Mouse (Mus musculus) left cerebral cortex, postnatal 4 days (tissue): ENCODE data around the gene Olfr1373. TPM values are rescaled to one million over a fixed set of nuclear protein-coding genes. Genes with fewer than 3 reads are reported as not detected.
"Not testable (repeated sequence)": the region's sequence is repeated elsewhere in the genome, so short reads cannot be mapped to it uniquely, and the experiment has no call there.

Source experiments
- DNase-seq: peaks from one replicate; pipeline ENCODE4 v3.0.0-alpha.2; 2022
- intact Hi-C: fragments of 180-260 bp; cut with DNase I; formaldehyde crosslinking; loops from one replicate; pipeline ENCODE4 v1.15.1; 2025
- total RNA-seq, 2 experiments: library from RNA; stranded (reverse); gene quantifications; 2 replicates each; pipeline ENCODE4 v1.2.3; 2021

Olfr1373 gene
- total RNA-seq = not detected

DNA sequence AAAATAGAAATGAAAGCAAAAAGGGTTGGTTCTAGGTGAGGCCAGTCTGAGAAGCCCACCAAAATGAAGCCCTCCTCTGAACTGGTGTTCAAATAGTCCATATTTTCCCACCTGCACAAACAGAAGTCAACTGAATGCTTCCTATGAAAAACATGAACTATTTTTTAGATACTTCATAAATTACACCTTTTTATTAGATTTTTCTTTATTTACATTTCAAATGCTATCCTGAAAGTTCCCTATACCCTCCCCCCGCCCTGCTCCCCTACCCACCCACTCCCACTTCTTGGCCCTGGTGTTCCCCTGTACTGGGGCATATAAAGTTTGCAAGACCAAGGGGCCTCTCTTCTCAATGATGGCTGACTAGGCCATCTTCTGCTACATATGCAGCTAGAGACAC, at the start of gene Olfr1373:
Olfr1373 (minus strand) TSS at position 101 of the 400 bp plus-strand sequence.
- not testable (repeated sequence) for DNase-seq
- intact Hi-C loops = loop anchor here (10.0 kb wide), 1 partner anchor 79 kb away; no protein-coding TSS in a partner anchor

DNA sequence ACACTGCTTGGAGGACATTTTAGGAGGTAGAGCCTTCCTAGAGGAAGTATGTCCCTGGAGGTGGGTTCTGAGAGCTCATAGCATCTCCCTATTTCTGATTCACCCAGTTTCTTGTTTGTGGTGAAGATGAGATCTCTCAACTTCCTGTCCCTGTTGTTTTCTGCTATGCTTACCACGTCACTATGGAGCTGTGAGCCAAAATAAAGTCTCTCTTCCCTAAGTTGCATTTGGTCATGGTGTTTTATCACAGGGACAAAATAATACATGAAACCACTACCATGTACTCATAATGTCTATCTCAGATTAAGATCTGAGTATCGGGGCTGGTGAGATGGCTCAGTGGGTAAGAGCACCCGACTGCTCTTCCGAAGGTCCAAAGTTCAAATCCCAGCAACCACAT, 35.3 kb upstream of the Olfr1373 start:
- DNase-seq, intact Hi-C loops: not testable (repeated sequence)

DNA sequence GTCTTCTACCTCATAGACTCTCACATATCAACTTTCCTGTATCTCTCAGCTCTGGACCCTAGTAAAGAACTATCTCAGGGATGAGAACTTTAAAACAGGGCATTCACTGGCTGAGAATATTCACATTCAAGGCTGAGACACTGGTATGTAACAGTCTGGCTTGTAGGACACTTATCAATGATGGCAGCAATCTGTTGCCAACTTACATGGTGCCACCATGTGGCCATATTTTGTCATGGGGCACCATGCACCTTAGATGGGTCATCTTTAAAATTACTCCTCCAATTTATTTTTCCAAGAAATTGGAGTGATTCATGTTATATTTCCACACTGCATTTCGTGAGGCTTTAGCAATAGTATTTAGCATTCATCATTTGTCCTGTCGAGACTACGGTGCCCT, 34.6 kb upstream of the Olfr1373 start:
- intact Hi-C loops, DNase-seq: not testable (repeated sequence)

DNA sequence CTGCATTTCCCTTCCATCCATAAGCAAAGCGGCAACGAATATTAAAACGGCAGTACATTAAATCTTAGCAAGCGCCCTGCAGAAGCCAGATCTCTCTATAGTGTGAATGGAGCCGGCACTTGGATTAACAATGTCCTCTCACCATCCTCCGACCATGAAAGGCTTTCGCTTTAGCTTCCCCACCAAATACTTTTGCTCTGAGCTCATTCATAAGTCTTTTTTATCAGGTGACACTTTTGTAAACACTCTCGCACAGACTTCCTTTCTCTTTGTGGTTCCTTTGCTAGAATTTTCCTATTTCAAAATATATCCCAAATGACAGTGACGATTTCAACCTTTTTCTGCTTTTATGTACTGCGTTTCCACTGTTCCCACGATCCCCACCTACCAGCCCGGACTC, 23.1 kb upstream of the Olfr1373 start:
- intact Hi-C loops = no loop called here
- DNase-seq = no peak

DNA sequence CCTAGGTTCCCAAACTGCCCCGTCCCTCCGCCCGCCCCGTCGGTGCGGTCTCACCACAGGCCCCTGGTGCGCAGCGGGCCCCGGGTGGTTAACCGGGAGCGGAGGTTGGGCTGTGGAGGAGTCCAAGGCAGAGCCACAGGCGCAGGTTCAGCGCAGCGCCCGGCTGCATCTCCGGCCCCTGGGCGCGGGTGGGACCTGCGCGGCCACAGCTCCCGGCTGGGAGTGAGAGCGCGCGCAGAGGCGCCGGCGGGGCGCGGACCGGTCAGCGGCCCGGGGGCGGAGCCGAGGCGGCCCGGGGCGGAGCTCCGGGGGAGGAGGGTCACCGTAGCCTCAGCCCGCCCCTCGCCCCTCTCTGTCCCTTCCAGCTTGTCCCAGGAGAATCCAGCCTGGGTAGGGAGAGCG, 22.6 kb upstream of the Olfr1373 start:
- DNase-seq, intact Hi-C loops: not testable (repeated sequence)

- intact Hi-C loops = no loop called here
- DNase-seq = no peak
These were observed 21.8 kb upstream of the Olfr1373 start for GRCm38 (mm10) chr11:52167126-52167525.

DNA sequence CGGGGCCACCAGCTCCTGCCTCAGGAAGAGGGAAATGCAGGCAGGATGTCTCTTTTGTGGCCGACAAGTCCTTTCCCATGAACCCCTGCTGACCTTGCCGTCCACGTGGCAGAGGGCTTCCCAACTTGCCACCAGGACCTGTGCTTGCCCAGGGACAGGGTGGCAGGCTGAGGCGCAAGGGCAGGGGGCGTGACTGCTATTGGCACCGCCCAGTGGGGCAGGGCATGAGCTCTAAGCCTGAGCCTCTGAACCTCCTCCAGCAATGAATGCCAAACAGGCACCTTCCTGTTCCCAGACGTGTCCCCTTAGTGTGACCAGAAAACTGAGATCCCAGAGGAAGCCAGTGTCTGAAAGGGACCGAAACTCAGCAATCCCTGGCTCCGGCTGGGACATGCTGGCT, 18.6 kb upstream of the Olfr1373 start:
- intact Hi-C loops = no loop called here
- no peak for DNase-seq

DNA sequence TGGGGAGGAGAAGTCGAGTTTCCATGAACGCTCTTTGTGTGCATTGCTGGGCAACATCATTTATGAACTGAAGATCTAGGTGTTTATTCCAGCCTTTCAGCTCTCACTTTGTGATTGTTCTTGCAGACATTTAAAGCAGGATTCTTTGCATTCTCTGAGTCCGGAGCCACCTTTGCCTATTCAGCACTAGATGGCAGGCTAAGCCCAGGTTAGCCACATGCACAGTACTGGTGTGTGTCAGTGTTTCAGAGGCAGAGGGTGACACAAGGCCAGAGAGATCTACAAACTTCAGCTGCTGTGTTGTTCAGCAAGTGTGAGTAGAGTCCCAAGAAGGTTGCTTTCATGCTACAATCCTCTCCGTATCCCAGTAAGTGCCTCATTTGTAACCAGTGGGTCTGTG, 1.7 kb downstream of the Olfr1373 start:
- intact Hi-C loops = loop anchor here (10.0 kb wide), 1 partner anchor 81 kb away; no protein-coding TSS in a partner anchor
- not testable (repeated sequence) for DNase-seq

- intact Hi-C loops = no loop called here
- no peak for DNase-seq
These were observed 14.8 kb downstream of the Olfr1373 start for GRCm38 (mm10) chr11:52130451-52131068.

- DNase-seq = no peak
- intact Hi-C loops = no loop called here
These were observed 15.5 kb downstream of the Olfr1373 start for GRCm38 (mm10) chr11:52129621-52130450.

GRCm38 (mm10) chr11:52129171-52129570, 16.2 kb downstream of the Olfr1373 start:
- DNase-seq = no peak
- intact Hi-C loops = no loop called here

DNA sequence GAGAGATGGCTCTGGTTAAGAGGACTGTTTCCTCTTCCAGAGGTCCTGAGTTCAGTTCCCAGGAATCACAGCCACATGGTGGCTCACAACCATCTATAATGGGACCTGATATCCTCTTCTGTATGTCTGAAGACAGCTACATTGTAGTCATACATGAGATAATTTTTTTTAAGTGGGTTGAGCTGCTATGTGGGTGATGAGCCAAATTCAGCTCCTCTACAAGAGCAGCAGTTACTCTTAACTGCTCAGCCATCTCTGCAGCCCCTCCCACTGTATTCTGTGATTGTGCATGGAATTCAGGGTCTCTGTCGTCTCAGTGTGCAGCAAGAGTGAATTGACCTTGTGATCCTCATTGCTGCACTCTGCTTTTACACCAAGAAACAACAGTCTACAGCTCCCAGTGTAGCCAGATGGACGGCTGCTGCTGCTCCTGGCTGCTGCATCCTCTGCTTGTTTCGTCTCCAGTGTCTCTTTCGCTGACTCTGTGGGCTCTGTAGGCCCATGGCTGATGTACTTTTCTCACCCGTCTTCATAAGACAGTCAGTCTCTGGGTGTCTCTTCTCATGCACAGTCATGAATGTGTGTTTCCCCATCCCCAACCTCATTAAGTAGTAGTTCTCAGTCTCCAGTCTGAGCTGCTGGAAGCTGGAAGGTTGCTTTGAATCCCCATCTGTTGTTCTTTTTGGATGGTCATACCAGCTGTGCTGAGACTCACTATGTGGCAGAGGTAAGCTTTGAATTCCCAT, 16.8 kb downstream of the Olfr1373 start:
- intact Hi-C loops = no loop called here
- no peak for DNase-seq

GRCm38 (mm10) chr11:52127760-52128159, 17.6 kb downstream of the Olfr1373 start:
- intact Hi-C loops = no loop called here
- DNase-seq = no peak

- intact Hi-C loops = no loop called here
- no peak for DNase-seq
These were observed 18.2 kb downstream of the Olfr1373 start for GRCm38 (mm10) chr11:52127169-52127568.

GRCm38 (mm10) chr11:52124468-52124867, 20.9 kb downstream of the Olfr1373 start:
- DNase-seq = no peak
- intact Hi-C loops = no loop called here

DNA sequence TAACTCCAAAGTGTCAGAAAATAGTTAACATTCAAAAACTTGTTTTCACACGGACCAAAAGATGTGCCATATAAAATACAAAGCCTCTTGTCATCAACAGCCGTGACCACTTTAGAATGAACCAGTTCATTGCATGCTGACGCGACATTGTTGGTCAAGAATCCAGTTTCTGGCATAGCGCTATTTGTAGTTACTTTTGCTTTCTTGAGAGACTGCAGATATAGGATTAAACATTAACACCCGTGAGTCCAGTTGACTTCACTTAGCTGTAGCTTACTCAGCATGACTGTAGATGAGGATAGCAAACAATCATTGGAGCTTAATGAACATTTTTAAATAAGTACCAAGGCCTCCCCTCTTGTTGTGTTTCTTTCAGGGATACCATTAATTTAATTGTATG, 23.3 kb downstream of the Olfr1373 start:
- intact Hi-C loops = no loop called here
- no peak for DNase-seq

- DNase-seq, intact Hi-C loops: not testable (repeated sequence)
These were observed 24.9 kb downstream of the Olfr1373 start for GRCm38 (mm10) chr11:52120415-52120814.

DNA sequence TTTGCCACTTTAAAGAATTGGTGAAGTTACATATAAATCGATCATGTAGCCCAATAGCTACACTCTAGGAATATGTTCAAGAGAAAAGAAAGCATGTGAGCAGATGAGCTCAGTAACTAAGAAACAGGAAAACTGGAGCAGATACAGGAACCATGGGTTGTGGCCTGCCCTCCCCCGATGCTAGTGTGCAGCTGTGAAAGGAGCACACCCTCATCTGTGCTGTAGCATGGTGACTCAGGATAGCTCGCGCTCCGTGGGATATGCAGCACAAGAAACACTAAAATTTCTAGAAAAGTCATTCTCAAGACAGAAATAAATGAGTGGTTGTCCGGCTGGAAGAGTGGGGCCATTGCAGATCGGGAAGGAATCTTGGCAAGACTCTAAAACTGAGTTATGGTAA, 28.2 kb downstream of the Olfr1373 start:
- no peak for DNase-seq
- intact Hi-C loops = loop anchor here (10.0 kb wide), 1 partner anchor 72 kb away; no protein-coding TSS in a partner anchor

DNA sequence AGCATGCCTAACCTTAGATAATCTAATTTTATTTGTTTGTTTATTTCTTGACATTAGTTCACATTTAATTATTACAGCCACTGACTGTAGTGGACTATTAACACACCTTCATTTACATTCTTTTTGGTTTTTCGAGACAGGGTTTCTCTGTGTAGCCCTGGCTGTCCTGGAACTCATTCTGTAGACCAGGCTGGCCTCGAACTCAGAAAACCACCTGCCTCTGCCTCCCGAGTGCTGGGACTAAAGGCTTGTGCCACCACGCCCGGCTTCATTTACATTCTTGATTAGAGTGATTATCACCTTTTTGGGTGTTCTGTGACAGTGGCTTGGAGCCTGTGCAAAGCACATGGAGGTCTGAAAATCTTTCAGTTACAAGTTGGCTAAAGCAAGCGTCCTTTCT, 29.2 kb downstream of the Olfr1373 start:
- intact Hi-C loops = loop anchor here (10.0 kb wide), 1 partner anchor 71 kb away; no protein-coding TSS in a partner anchor

GRCm38 (mm10) chr11:52115479-52115878, 29.8 kb downstream of the Olfr1373 start:
- intact Hi-C loops = loop anchor here (10.0 kb wide), 1 partner anchor 71 kb away; no protein-coding TSS in a partner anchor
- no peak for DNase-seq

More for the DNA sequence above, 29.2 kb downstream of the Olfr1373 start:
- not testable (repeated sequence) for DNase-seq

DNA sequence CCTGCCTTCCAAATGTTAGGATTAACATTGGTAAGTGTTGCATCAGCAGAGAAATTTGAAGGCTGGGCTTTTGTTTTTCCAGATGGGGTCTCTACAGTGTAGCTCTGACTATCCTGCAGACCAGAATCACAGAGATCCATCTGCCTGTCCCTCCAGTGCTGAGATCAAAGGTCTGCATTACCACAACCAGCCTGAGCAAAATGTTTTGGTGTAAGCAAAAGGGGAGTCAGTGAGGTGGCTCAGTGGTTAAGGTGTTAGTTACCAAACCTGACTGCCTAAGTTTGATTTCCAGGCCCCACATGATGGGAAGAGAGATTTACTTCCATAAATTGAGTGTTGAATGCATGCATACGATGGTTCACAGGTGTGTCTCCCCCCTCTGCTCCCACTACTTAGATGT, 35.9 kb downstream of the Olfr1373 start:
- DNase-seq = no peak
- intact Hi-C loops = no loop called here
